Mouse (Mus musculus) macrophage (primary cell): Measurements from ENCODE around the gene Tspan31. TPM values are rescaled to one million over a fixed set of nuclear protein-coding genes. Genes with fewer than 3 reads are reported as not detected.
"Not testable (repeated sequence)": the region's sequence is repeated elsewhere in the genome, so short reads cannot be mapped to it uniquely, and the experiment has no call there.

Experiments used
- H3K27ac ChIP-seq: fragments of 350-480 bp; formaldehyde crosslinking; 2 replicates; pipeline ENCODE4 v1.9.0; 2021
- H3K36me3 ChIP-seq: fragments of 350-480 bp; formaldehyde crosslinking; 2 replicates; pipeline ENCODE4 v1.9.0; 2021; ENCODE audit errors: inconsistent target
- H3K4me3 ChIP-seq: fragments of 350-480 bp; formaldehyde crosslinking; 2 replicates; pipeline ENCODE4 v1.9.0; 2021; ENCODE audit errors: inconsistent target
- H3K79me2 ChIP-seq: fragments of 350-480 bp; formaldehyde crosslinking; 2 replicates; pipeline ENCODE4 v1.9.0; 2021; ENCODE audit errors: inconsistent target
- WGBS: methylation state at CpG from one replicate; pipeline ENCODE4 v1.1.7; 2026; ENCODE audit warnings: inconsistent platforms; ENCODE audit not compliant: missing documents; 5-methylcytosine and 5-hydroxymethylcytosine counted together
- polyA plus RNA-seq: library from polyadenylated mRNA; stranded (reverse); fragments of 250-400 nt; gene quantifications from 3 replicates; pipeline ENCODE4 v1.2.4, GENCODE M21; 2018; ENCODE audit warnings: inconsistent platforms

The Tspan31 gene
- polyA plus RNA-seq, 1 experiment from 2014 or later, result 119 TPM

GRCm38 (mm10) chr10:127063913-127064870 lies 5.9 kb downstream of the Tspan31 start:
- H3K4me3 ChIP-seq, result peak overlapping the region; percentile 69
- peaks cover 37% of the 10 kb centered on the region for H3K79me2 ChIP-seq
- 8% methylated on average over 37 of the region's 37 CpGs for WGBS
- H3K36me3 ChIP-seq, result peaks cover 34% of the 10 kb centered on the region
- peak overlapping the region; percentile 87 for H3K27ac ChIP-seq

GRCm38 (mm10) chr10:127063239-127063872 lies 6.7 kb downstream of the Tspan31 start, which contains the start of gene Cdk4:
Cdk4 (plus strand) TSS chr10:127063534.
- under 1% methylated on average over 46 of the region's 46 CpGs for WGBS
- H3K36me3 ChIP-seq, result peaks cover 34% of the 10 kb centered on the region
- peaks cover 32% of the 10 kb centered on the region for H3K79me2 ChIP-seq
- H3K27ac ChIP-seq, result peak within 1 kb of the TSS; percentile 87
- H3K4me3 ChIP-seq, result peak within 1 kb of the TSS; percentile 69

GRCm38 (mm10) chr10:127062503-127062902 lies 7.6 kb downstream of the Tspan31 start:
- H3K27ac ChIP-seq, result peak overlapping the region; percentile 62
- peaks cover 32% of the 10 kb centered on the region for H3K79me2 ChIP-seq
- peaks cover 28% of the 10 kb centered on the region for H3K36me3 ChIP-seq
- no peak overlapping the region for H3K4me3 ChIP-seq
- WGBS, result 39% methylated on average over 5 of the region's 5 CpGs

- H3K79me2 ChIP-seq, result peaks cover 32% of the 10 kb centered on the region
- H3K27ac ChIP-seq, result peak overlapping the region; percentile 62
- not testable (repeated sequence) for H3K4me3 ChIP-seq
- H3K36me3 ChIP-seq, result peaks cover 24% of the 10 kb centered on the region
- 95% methylated on average over 2 of the region's 4 CpGs for WGBS
Measured at GRCm38 (mm10) chr10:127062101-127062500, 8.0 kb downstream of the Tspan31 start.

- Histone ChIP-seq H3K36me3 (peaks cover 18% of the 10 kb centered on the region), H3K4me3 (no peak overlapping the region), H3K27ac (no peak overlapping the region), H3K79me2 (peaks cover 29% of the 10 kb centered on the region)
- WGBS, result 82% methylated on average over 2 of the region's 2 CpGs
Measured at GRCm38 (mm10) chr10:127061513-127061912, 8.6 kb downstream of the Tspan31 start.

GRCm38 (mm10) chr10:127061085-127061484 lies 9.0 kb downstream of the Tspan31 start:
- WGBS, result 91% methylated on average over 5 of the region's 5 CpGs
- Histone ChIP-seq H3K79me2 (peaks cover 26% of the 10 kb centered on the region), H3K27ac (no peak overlapping the region), H3K36me3 (peaks cover 13% of the 10 kb centered on the region), H3K4me3 (no peak overlapping the region)

GRCm38 (mm10) chr10:127059968-127060916 lies 9.8 kb downstream of the Tspan31 start, which contains the start of gene March9:
March9 (minus strand) TSS chr10:127060184.
- peak within 1 kb of the TSS; percentile 11 for H3K4me3 ChIP-seq
- peaks cover 18% of the 10 kb centered on the region for H3K79me2 ChIP-seq
- no peak within 1 kb of the TSS for H3K27ac ChIP-seq
- 7% methylated on average over 51 of the region's 72 CpGs for WGBS
- H3K36me3 ChIP-seq, result peaks cover 5% of the 10 kb centered on the region; the same call in 1 of the 2 replicates

GRCm38 (mm10) chr10:127059174-127059967 lies 10.7 kb downstream of the Tspan31 start:
- Histone ChIP-seq H3K27ac (no peak overlapping the region), H3K36me3 (no peaks in the 10 kb centered on the region), H3K79me2 (peaks cover 9% of the 10 kb centered on the region), H3K4me3 (no peak overlapping the region)
- WGBS, result 0% methylated on average over 44 of the region's 92 CpGs

GRCm38 (mm10) chr10:127058708-127059107 lies 11.4 kb downstream of the Tspan31 start:
- WGBS, result 25% methylated on average over 8 of the region's 8 CpGs
- Histone ChIP-seq H3K4me3 (no peak overlapping the region), H3K36me3 (no peaks in the 10 kb centered on the region), H3K27ac (no peak overlapping the region), H3K79me2 (peaks cover 3% of the 10 kb centered on the region)

- no peaks in the 10 kb centered on the region for H3K36me3 ChIP-seq
- H3K4me3 ChIP-seq, result no peak overlapping the region
- WGBS, result 5% methylated on average over 9 of the region's 9 CpGs
Measured at GRCm38 (mm10) chr10:127058161-127058560, 11.9 kb downstream of the Tspan31 start.

GRCm38 (mm10) chr10:127056490-127056889 lies 13.6 kb downstream of the Tspan31 start:
- Histone ChIP-seq H3K4me3 (no peak overlapping the region), H3K79me2 (no peaks in the 10 kb centered on the region), H3K36me3 (no peaks in the 10 kb centered on the region), H3K27ac (no peak overlapping the region)
- 88% methylated on average over 15 of the region's 20 CpGs for WGBS

More at GRCm38 (mm10) chr10:127058161-127058560, 11.9 kb downstream of the Tspan31 start:
- Histone ChIP-seq H3K27ac (no peak overlapping the region), H3K79me2 (no peaks in the 10 kb centered on the region)

- Histone ChIP-seq H3K4me3 (no peak overlapping the region), H3K27ac (no peak overlapping the region), H3K79me2 (no peaks in the 10 kb centered on the region), H3K36me3 (no peaks in the 10 kb centered on the region)
- WGBS, result 14% methylated on average over 8 of the region's 8 CpGs
Measured at GRCm38 (mm10) chr10:127055406-127055805, 14.7 kb downstream of the Tspan31 start.

- no peak overlapping the region for H3K4me3 ChIP-seq
- no peaks in the 10 kb centered on the region for H3K79me2 ChIP-seq
- H3K27ac ChIP-seq, result no peak overlapping the region
- WGBS, result 97% methylated on average over 4 of the region's 4 CpGs
- H3K36me3 ChIP-seq, result no peaks in the 10 kb centered on the region
Measured at GRCm38 (mm10) chr10:127054646-127055045, 15.4 kb downstream of the Tspan31 start.
